Mouse (Mus musculus) embryo, embryonic 9.5 days (tissue): Measurements from ENCODE around the gene Adcy1.

Source experiments
- DNase-seq: peaks from one replicate; pipeline ENCODE4 v3.0.0-alpha.2; 2017; ENCODE audit errors: extremely low spot score

The Adcy1 gene

DNA sequence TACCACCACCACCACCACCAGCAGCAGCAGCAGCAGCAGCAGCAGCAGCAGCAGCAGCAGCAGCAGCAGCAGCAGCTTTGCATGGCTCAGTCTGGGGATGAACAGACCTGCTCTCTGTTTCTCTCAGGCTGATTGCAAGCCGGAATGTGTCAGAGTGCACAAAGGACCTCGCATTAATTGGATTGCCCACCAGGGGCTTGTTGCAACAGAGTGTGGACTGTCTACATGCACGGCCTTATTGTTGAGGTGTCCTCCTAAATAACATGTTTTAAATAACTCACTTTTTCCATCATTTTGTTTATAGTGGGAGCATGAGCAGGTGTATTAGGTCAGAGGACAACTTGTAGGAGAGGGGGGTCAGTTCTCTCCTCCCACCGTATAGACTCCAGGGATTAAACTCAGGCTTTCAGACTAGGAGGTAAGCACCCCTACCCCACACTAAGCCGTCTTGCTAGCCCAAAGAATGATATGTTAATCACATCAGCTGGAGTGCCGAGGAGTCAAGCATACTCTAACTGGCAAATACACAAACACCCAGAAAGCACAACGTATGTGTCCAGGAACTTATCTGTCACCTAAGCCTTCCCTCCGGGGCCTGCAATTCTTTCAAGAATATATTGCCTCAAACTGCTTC, 119.2 kb downstream of the Adcy1 start:
- DNase-seq: no peak

GRCm38 (mm10) chr11:7184420-7184819, 121.1 kb downstream of the Adcy1 start:
- no peak for DNase-seq

DNA sequence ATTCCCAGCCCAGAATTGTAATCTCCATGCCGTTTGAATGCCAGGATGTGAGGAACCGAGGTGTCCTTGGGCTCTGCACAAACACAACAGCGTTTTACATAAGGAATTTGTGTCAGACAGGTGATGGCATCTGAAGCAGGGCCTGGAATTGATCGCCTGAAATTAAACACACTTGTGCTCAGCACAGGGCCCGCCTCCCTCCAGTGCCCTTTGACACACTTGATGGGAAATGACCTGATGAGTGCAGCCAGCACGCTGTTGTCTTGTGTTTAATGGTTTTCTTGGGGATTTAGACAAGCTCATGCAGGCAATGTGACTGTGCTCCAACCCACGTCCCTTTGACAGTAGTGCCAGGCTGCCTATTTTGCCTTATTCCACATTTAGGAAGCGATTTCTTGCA, 124.2 kb downstream of the Adcy1 start:
- no peak for DNase-seq

GRCm38 (mm10) chr11:7188469-7188868, 125.2 kb downstream of the Adcy1 start, which contains the start of gene Gm11985:
Gene Gm11985, minus strand, starts transcription at chr11:7188569.
- DNase-seq: no peak

GRCm38 (mm10) chr11:7192710-7193109, 129.4 kb downstream of the Adcy1 start:
- DNase-seq: no peak

GRCm38 (mm10) chr11:7193134-7193533, 129.8 kb downstream of the Adcy1 start:
- no peak for DNase-seq

GRCm38 (mm10) chr11:7194432-7195311, 131.4 kb downstream of the Adcy1 start:
- DNase-seq: no peak

- DNase-seq: no peak
Observed at GRCm38 (mm10) chr11:7195312-7195685, 132.0 kb downstream of the Adcy1 start.

DNA sequence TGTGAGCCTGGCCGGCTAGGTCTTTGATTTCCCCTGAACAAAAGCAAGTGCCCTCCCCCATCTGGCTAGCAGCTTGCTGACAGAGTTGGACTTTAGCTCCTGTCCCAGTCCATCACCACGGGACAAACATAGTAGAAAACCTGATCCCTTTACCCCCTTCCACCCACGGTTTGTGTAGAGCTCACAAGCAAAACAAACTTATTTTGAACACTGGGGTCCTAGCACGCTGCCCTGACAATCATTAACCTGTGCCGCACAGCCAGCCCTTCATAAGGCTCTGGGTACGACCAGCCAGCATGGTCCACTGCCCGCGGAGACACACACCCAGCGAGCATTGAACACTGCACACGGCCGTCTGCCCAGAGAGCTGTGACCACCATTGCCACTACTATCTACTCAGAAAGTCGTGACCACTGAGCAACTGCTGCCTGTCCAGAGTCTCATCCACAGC, 134.2 kb downstream of the Adcy1 start, which contains the start of gene Igfbp1:
Gene Igfbp1 (plus strand): TSS at position 292 of the 451 bp plus-strand sequence.
- no peak for DNase-seq

DNA sequence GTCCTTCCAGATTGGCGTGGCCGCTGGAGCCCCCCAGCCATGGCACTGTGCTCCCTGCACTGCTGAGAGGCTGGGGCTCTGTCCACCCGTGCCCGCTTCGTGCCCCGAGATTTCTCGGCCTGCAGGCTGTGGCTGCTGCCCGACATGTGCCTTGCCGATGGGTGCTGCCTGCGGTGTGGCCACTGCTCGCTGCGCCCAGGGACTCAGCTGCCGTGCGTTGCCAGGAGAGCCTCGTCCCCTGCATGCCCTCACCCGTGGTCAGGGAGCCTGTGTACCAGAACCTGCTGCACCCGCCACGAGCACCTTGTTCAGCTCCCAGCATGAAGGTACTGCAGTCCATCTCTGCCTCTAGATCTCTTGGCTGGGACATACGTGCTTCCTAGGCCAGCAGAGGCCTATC, 134.7 kb downstream of the Adcy1 start:
- DNase-seq: no peak

DNA sequence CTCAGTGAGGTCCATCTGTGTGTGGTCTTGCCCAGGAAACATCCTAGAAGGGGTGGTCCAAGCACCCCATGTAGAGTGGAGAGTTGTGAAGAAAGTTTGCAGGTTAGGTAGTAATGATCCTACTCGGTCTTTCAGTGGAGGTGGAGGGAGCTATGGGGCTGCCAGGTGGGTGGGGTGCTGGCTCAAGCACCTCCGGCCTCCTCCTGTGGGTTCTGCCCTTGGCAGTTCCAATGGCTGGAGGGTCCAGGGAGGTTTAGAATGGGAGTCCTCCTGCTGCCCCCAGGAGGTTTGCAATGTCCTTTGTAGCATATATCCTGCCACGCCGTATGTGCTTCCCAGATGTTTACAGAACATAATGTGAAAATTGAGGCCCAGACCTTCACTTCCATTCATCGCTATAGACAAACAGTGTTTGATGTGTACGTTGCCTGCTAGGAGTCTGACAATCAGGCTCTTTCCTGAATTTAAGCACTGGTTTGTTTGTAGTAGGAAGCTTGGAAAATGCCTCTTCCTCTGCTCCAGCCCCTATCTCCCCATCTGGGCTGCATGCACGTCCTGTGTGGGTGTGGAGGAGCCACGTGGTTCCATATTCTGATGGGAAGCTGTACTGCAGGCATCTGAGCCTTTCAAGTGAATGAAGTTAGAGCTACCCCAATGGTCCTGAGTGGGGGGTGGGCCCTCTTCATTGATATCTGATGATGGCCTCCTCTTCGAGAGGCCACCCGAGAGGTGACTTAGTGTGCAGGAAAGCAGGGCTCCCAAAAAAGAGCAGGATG, 135.4 kb downstream of the Adcy1 start:
- DNase-seq: no peak

DNA sequence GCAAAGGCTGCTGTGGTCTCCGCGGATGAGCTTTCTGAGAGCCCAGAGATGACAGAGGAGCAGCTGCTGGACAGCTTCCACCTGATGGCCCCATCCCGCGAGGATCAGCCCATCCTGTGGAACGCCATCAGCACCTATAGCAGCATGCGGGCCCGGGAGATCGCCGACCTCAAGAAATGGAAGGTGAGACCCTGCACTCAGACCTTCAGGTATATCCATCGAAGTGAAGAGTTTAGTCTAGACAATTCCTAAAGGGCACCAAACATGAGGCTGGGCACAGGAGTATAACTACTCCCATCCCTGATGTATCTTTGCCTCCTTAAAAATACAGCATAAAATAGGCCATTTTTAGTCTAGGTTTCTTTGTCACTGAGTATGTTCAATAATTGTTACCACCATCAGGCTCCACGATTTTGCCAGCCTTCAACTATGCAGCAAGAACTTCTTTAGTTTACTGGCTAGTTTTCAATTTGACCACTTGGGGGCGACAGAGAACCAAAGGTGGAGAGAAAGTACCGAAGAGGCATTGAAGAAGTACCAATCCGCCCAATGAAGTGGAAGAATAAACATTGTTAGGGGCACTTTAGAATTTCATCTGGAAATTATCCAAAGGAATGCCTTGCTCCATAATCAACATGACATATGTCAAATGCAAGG, 136.6 kb downstream of the Adcy1 start:
- peak; percentile 61 for DNase-seq

GRCm38 (mm10) chr11:7200393-7200783, 137.1 kb downstream of the Adcy1 start:
- no peak for DNase-seq

DNA sequence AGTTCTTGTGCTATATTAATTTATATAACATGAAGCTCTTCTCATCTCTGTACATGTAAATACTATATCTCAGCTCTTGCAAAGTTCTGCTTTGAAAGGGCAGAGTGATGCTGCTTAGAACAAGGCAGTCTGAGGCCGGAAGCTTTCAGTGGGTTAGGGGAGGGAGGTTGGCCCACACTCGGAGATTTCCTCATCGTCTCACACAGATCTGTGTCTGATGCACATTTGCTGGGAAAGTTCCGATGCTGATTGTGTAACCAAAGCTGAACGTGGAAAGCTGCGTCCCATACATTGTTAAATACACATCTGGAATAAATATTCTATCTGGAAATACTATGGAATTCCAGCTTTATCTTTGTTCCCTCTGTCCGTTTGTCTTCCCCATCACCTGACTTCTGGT, 138.9 kb downstream of the Adcy1 start:
- DNase-seq: no peak

DNA sequence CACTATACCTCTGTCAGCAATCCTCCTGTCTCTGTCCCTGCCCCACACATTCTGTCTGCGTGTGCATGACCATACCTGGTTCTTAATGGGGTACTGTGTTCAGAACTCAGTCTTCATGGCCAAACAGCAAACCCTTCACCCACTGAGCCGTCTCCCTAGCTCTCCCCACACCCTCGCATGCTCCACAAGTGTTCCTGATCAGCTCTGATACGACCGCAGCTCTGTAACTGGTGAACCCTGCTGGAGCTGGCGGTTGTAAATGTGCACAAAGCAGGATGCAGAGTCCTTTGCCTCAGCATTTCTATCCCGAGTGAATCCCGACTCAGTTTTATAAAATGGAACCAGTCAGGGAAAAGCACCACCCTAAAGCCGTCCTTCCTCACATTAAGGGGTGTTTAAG, 140.6 kb downstream of the Adcy1 start:
- DNase-seq: no peak

DNA sequence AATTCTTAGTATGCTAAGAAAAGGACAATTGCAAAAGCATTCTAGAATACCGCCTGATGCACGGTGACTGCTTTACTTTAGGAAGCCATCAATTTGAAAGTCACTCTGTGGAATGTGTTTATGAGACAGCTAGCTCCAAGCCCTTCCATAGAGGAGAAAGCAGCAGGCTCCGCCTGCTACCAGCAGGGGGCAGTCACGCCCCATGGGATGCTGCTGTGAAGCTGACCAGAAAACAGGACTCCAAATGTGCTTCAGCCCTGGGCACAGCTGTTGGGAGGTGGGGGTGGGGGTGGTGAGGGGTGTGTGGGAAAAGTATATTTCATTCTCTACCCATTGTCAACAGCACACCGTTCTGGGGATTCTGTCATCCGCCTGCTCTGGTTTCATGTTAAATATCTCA, 147.1 kb downstream of the Adcy1 start:
- peak; percentile 78 for DNase-seq

- DNase-seq: peak; percentile 17
Observed at GRCm38 (mm10) chr11:7211211-7211610, 147.9 kb downstream of the Adcy1 start.

GRCm38 (mm10) chr11:7212126-7212798, 149.0 kb downstream of the Adcy1 start:
- peak; percentile 35 for DNase-seq

GRCm38 (mm10) chr11:7213161-7213500, 149.8 kb downstream of the Adcy1 start:
- DNase-seq: no peak

DNA sequence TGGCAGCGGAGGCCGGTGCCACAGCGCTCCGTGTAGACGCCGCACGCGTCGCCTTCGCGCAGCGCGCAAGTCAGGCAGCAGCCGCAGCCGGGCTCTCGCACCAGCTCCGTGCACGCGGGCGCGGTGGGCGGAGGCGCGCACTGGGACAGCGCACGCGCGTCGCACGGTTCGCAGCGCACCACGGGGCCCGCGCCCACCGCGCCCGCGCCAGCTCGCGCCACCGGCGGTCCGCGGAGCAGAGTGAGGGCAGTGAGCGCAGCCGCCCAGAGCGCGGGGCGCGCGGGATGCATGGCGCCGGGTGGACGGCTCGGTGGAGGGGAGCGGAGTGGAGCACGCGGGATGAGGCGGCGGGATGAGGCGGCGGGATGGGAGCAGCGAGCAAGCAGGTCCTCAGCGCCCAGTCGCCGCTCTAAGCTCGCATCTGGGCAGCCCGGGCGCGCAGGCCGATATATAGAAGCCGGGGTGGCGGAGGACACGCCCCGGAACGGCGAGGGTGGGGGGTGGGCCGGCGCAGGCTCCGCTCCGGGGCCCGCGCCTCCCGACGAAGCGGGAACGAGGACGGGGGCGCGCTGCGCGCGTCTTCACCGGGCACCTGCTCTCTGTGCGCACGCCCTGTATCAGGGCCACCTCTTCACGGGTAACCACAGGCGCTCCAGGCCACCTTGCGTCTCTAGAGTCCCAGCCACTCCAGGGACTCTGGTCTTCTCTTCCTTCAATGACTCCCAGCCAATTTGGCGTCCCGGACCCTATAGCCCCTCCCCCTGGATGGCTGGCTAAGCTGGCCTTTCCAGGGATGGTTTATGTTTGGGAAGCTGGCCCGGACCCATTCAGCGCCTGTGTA, 150.4 kb downstream of the Adcy1 start, which contains the start of gene Igfbp3:
Gene Igfbp3 (minus strand): TSS at position 423 of the 841 bp plus-strand sequence.
- peak; percentile 71 for DNase-seq
